Mouse (Mus musculus) hindbrain, embryonic 15.5 days (tissue): Measurements from ENCODE around the gene Fem1a. TPM values are rescaled to one million over a fixed set of nuclear protein-coding genes. Genes with fewer than 3 reads are reported as not detected.

Source experiments
- ATAC-seq: fragments of 200-750 bp; cut with Nextera tagmentation; 2 replicates; pipeline ENCODE4 v1.8.0; 2017; ENCODE audit warnings: low read depth, moderate number of reproducible peaks, moderate TSS enrichment; ENCODE audit not compliant: low FRiP score
- H3K27ac ChIP-seq: fragments of 300-500 bp; sonication (generic); replicated peaks from 2 replicates; pipeline ENCODE4 v1.5.1; 2015; ENCODE audit warnings: mild to moderate bottlenecking, inconsistent platforms
- H3K27me3 ChIP-seq: fragments of 300-500 bp; sonication (generic); 2 replicates; pipeline ENCODE4 v1.6.1; 2015; ENCODE audit warnings: control low read depth, inconsistent platforms
- H3K36me3 ChIP-seq: fragments of 300-500 bp; sonication (generic); 2 replicates; pipeline ENCODE4 v1.6.1; 2015; ENCODE audit warnings: control low read depth, inconsistent platforms
- H3K4me1 ChIP-seq: fragments of 300-500 bp; sonication (generic); replicated peaks from 2 replicates; pipeline ENCODE4 v1.6.1; 2015; ENCODE audit warnings: control low read depth, inconsistent platforms
- H3K4me2 ChIP-seq: fragments of 300-500 bp; sonication (generic); 2 replicates; pipeline ENCODE4 v1.6.1; 2015; ENCODE audit warnings: moderate library complexity, mild to moderate bottlenecking, inconsistent platforms
- H3K4me3 ChIP-seq: fragments of 300-500 bp; sonication (generic); 2 replicates; pipeline ENCODE4 v1.5.1; 2015; ENCODE audit warnings: mild to moderate bottlenecking, inconsistent platforms
- H3K9ac ChIP-seq: fragments of 300-500 bp; sonication (generic); 2 replicates; pipeline ENCODE4 v1.6.1; 2015; ENCODE audit warnings: inconsistent platforms
- H3K9me3 ChIP-seq: fragments of 300-500 bp; sonication (generic); 2 replicates; pipeline ENCODE4 v1.6.1; 2016; ENCODE audit warnings: control low read depth, inconsistent platforms
- WGBS: fragments of 180-500 bp; shearing (Covaris S2); methylation state at CpG from one replicate; pipeline ENCODE4 v1.1.7; 2015; 5-methylcytosine and 5-hydroxymethylcytosine counted together
- polyA plus RNA-seq: library from polyadenylated mRNA; unstranded; fragments of >200 nt; fragmentation: Nextera tagmentation; extraction: Ambion mirVana; gene quantifications from 2 replicates; pipeline ENCODE4 v1.2.1, GENCODE M21; 2015

Fem1a gene
- polyA plus RNA-seq, 1 experiment from 2014 or later: 18.8 TPM

DNA sequence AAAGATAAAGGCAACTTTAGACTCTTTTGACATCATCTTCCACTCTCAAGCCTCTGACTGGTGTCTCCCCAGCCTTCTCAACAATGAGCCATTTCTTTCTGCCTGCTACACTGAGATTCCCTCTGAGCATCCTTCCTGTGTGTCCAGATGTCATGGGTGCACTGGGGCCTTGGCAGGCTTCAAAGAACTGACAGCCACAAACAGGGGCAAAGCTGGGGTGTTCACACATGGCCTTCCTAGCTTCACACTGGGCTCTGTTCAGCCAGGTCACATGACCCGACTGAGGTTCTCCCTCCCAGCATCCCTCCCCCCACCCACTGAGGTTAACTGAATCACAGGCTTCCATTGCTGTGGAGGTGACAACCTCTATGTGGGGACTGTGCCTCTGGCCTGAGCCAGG is 39.6 kb downstream of the Fem1a start:
- 70% methylated on average over 1 of the region's 1 CpGs for WGBS

DNA sequence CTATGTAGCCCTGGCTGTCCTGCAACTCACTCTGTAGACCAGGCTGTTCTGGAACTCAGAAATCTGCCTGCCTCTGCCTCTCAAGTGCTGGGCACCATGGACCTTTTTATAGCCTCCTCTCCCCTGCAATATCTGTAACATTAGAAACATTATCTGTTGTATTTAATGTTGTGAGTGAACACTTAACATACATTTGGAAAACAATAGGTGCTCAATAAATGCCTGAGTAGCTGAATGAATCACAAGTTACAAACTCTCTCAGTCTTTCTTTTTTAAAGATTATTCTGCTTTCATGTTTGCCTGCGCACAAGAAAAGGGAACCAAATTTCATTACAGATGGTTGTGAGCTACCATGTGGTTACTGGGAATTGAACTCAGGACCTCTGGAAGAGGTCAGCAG is 41.6 kb downstream of the Fem1a start:
- ATAC-seq: no peak
- 93% methylated on average over 1 of the region's 1 CpGs for WGBS
- H3K4me1 ChIP-seq: peaks cover 2% of the 10 kb centered on the region

More for the DNA sequence above, 39.6 kb downstream of the Fem1a start:
- Histone ChIP-seq H3K4me2 (no peak overlapping the region), H3K27ac (no peak overlapping the region), H3K27me3 (no peaks in the 10 kb centered on the region), H3K9me3 (no peaks in the 10 kb centered on the region), H3K4me3 (no peak overlapping the region), H3K9ac (no peak overlapping the region), H3K4me1 (peaks cover 4% of the 10 kb centered on the region), H3K36me3 (no peaks in the 10 kb centered on the region)
- no peak for ATAC-seq

DNA sequence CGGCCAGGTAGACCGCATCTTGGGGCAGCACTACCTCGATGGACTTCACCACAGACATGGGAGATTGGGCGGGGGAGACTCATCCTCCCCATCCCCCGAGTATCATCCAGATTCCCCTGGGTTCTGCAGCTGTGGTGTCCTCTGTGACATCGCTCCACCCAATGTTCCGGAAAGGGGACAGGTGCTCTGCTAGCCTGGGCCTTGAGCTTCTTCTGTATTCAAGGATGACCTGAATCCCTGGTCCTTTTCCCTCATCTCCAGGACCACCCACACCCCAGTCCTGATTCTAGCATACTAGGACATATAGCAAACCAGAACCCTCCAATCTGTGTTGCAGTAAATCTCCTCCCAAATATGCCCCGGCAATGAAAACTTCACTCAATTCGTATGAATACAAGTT is 43.6 kb downstream of the Fem1a start, which contains the start of gene Arrdc5:
Gene Arrdc5, minus strand, starts transcription at position 101 of the 400 bp plus-strand sequence.
- Histone ChIP-seq H3K36me3 (no peaks in the 10 kb centered on the region), H3K9ac (no peak within 1 kb of the TSS), H3K27me3 (no peaks in the 10 kb centered on the region), H3K4me1 (peaks cover 16% of the 10 kb centered on the region), H3K4me2 (no peak within 1 kb of the TSS), H3K4me3 (no peak within 1 kb of the TSS), H3K9me3 (no peaks in the 10 kb centered on the region), H3K27ac (no peak within 1 kb of the TSS)
- WGBS: 95% methylated on average over 9 of the region's 9 CpGs
- no peak for ATAC-seq

More for the DNA sequence above, 41.6 kb downstream of the Fem1a start:
- no peak overlapping the region for H3K9ac ChIP-seq
- H3K27me3 ChIP-seq: no peaks in the 10 kb centered on the region
- no peak overlapping the region for H3K4me2 ChIP-seq
- H3K9me3 ChIP-seq: no peaks in the 10 kb centered on the region
- no peak overlapping the region for H3K27ac ChIP-seq
- H3K4me3 ChIP-seq: no peak overlapping the region
- H3K36me3 ChIP-seq: no peaks in the 10 kb centered on the region

DNA sequence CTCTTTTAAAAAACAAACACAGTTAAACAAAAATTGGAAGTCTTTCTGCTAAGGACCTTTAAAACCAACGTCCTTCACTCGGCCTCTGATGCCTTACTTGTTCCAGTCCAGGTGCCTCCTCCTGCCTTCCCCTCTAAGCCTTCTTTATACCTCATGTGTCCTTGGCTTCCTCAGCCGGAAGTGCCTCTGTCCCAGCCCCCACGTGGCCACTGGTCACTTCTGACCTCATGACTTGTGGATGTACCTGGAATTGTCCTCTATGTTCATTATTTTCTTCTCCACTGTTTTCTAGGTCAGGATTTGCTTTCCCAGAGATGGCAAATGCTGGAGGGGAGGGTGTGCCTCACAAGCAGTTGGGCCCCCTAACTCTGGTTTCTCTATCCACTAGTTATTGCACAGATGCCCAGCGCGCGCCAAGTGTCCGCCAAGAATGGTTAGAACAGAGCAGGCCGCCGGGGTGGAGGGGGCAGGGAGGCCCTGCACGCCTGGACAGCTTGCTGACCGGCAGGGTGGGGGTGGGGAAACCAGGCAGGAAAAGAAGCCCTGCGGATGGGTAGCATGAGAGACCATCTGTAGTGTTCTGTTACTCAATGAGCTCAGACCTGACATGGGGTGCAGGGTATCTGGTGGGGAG is 45.9 kb downstream of the Fem1a start:
- WGBS: 24% methylated on average over 13 of the region's 13 CpGs
- Histone ChIP-seq H3K4me2 (peak overlapping the region; percentile 80), H3K9me3 (no peaks in the 10 kb centered on the region), H3K4me1 (peaks cover 17% of the 10 kb centered on the region), H3K27ac (no peak overlapping the region), H3K36me3 (no peaks in the 10 kb centered on the region), H3K9ac (no peak overlapping the region), H3K27me3 (no peaks in the 10 kb centered on the region), H3K4me3 (no peak overlapping the region)
- peak; percentile 9; the same call in 1 of the 2 replicates for ATAC-seq

DNA sequence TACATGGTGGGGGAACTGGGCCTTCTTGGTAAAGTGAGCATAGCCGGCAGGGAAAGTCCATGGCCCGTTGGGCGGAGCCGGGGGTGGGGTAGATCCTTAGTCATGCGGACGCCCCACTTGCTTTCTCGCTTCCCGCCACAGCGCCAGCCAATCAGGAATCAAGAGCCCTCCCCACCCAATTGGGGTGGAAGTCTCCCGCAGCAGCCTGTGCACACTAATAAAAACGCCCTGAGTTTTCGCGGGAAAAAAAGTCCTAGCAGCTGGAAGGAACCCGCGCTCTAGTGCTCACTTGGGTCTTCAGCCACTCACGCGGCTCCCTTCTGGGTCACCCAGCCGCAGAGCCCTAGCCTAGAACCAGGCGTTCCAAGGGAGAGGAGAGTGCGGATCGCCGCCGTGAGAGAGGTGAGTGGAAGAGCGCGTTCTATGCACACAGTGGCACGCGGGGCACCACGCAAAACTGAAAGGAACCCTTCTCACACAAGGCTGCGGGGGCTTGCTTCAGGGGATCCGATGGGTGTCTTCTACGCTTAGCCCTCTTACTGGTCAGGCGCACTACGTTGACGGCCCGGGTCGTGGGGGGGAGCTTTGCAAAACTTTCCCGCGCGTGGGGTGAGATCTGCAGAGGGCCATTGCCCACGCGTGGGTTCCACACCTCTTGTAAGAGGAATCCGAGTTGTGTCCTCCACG is 46.7 kb downstream of the Fem1a start, which contains the start of gene Uhrf1:
Gene Uhrf1, plus strand, starts transcription at position 162 of the 687 bp plus-strand sequence.
- H3K27me3 ChIP-seq: no peaks in the 10 kb centered on the region
- peak within 1 kb of the TSS; percentile 80 for H3K4me2 ChIP-seq
- H3K9me3 ChIP-seq: no peaks in the 10 kb centered on the region
- no peaks in the 10 kb centered on the region for H3K36me3 ChIP-seq
- ATAC-seq: peak; percentile 31; the same call in 1 of the 2 replicates
- under 1% methylated on average over 43 of the region's 43 CpGs for WGBS
- H3K27ac ChIP-seq: peak within 1 kb of the TSS; percentile 26; the same call in 1 of the 2 replicates
- H3K4me1 ChIP-seq: peaks cover 17% of the 10 kb centered on the region
- H3K4me3 ChIP-seq: peak within 1 kb of the TSS; percentile 66
- H3K9ac ChIP-seq: peak within 1 kb of the TSS; percentile 45

DNA sequence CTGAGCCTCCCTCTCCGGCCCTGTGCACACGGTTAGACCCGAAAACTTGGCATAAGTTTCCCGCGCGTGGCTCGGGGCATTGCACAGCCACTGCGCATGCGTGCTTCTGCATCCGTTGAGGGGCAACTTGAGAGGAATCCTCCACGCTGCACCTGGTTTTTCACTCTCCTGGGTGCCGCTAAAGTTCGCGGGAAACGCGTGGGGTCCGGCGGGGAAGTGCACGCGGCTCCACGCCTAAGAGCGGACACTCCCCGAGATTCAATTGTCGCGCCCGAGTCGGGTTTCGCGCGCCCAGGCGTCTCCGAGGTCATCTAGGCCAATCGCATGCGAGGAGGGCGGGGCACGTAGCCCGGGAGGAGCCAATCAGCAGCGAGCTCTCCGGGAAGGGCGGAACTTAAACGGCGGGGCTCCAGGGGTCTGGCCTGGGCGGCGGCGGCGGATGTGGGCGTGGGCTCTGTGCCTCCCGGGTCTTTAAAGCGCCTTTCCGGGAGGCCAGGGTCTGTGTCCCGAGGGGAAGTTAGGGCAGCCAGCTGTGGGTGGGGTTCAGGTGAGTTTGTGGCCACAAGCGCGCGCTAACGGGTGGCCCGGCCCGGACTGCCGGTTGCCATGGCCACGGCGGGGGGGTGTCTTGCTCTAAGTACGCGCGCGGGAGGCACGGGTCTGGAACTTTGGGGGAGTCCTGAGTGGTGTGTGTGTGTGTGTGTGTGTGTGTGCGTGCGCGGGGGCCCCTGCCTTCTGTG is 47.4 kb downstream of the Fem1a start:
- Histone ChIP-seq H3K4me3 (peak overlapping the region; percentile 66), H3K4me1 (peaks cover 17% of the 10 kb centered on the region), H3K36me3 (no peaks in the 10 kb centered on the region), H3K27me3 (no peaks in the 10 kb centered on the region), H3K9ac (peak overlapping the region; percentile 45), H3K9me3 (no peaks in the 10 kb centered on the region), H3K27ac (peak overlapping the region; percentile 26; the same call in 1 of the 2 replicates), H3K4me2 (peak overlapping the region; percentile 80)
- peak; percentile 93 for ATAC-seq
- under 1% methylated on average over 68 of the region's 68 CpGs for WGBS

DNA sequence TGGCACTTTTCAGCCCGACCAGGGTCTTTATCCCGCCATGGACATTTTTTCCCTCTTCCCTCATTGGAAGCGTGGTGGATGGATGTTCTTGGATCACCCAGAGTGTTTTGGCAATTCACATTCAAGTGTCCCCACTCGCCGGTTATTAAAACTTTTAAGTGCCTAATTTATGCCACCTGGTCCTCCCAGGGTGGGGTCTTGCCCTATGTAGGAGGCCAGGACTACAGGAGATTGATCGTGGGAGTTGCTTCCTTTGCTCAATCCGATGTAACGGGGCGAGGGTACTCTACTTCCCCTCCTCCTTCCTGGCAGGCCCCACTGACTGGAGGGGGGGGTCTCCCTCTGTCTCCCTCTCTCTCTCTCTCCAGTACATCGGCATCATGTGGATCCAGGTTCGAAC is 48.1 kb downstream of the Fem1a start:
- ATAC-seq: 0 out of 2 replicates have a peak, but pooled peaks have one; percentile 9

DNA sequence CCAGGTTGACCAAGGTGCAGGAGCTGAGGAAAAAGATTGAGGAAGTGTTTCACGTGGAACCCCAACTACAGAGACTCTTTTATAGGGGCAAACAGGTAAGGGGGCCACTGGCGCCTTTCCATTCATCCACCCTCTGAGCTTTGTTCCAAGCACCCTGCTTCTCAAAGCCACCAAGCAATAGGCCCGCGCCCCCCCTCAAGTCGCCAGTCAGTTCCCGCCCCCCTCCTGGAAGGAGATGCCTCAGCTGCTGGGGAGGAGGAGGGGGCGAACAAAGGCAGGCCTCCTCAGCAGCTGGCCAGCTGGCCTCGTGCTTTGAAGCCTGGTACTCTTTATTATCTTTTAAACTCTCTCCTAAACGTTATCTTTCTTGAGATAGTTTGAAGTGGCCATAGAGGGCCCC is 48.5 kb downstream of the Fem1a start:
- Histone ChIP-seq H3K27me3 (no peaks in the 10 kb centered on the region), H3K4me2 (peak overlapping the region; percentile 80), H3K9ac (no peak overlapping the region), H3K27ac (no peak overlapping the region), H3K9me3 (no peaks in the 10 kb centered on the region), H3K36me3 (no peaks in the 10 kb centered on the region), H3K4me1 (peaks cover 17% of the 10 kb centered on the region), H3K4me3 (peak overlapping the region; percentile 66)
- 33% methylated on average over 9 of the region's 9 CpGs for WGBS
- no peak for ATAC-seq

More for the DNA sequence above, 48.1 kb downstream of the Fem1a start:
- peak overlapping the region; percentile 66 for H3K4me3 ChIP-seq
- H3K27me3 ChIP-seq: no peaks in the 10 kb centered on the region
- peaks cover 17% of the 10 kb centered on the region for H3K4me1 ChIP-seq
- peak overlapping the region; percentile 45 for H3K9ac ChIP-seq
- no peaks in the 10 kb centered on the region for H3K36me3 ChIP-seq
- peak overlapping the region; percentile 80 for H3K4me2 ChIP-seq
- H3K9me3 ChIP-seq: no peaks in the 10 kb centered on the region
- WGBS: 13% methylated on average over 11 of the region's 11 CpGs
- H3K27ac ChIP-seq: no peak overlapping the region

DNA sequence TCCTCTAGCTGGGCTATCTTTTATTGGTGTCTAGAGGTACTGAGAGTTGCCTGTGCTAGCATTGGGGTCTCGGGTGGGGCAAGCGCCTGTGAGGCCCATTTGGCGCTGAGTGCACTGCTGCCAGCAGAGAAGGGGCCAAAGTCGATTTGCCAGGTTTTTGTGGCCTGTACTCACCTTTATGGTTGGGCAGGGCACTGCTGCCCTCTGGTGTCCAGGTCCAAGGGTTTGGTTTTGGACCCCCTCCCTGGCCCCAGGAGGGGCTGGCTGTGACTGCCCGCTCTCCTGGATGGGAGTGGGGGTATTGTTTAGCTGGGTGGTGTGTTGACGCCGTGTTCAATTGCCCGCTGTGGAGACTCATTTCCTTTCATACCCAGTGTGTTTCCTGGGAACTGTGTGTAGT is 49.2 kb downstream of the Fem1a start:
- H3K4me1 ChIP-seq: peaks cover 17% of the 10 kb centered on the region
- H3K9me3 ChIP-seq: no peaks in the 10 kb centered on the region
- H3K4me2 ChIP-seq: no peak overlapping the region; the same call in 1 of the 2 replicates
- no peaks in the 10 kb centered on the region for H3K27me3 ChIP-seq
- WGBS: 70% methylated on average over 8 of the region's 8 CpGs
- no peak overlapping the region for H3K9ac ChIP-seq
- H3K4me3 ChIP-seq: no peak overlapping the region
- H3K27ac ChIP-seq: no peak overlapping the region
- no peak for ATAC-seq
- no peaks in the 10 kb centered on the region for H3K36me3 ChIP-seq

DNA sequence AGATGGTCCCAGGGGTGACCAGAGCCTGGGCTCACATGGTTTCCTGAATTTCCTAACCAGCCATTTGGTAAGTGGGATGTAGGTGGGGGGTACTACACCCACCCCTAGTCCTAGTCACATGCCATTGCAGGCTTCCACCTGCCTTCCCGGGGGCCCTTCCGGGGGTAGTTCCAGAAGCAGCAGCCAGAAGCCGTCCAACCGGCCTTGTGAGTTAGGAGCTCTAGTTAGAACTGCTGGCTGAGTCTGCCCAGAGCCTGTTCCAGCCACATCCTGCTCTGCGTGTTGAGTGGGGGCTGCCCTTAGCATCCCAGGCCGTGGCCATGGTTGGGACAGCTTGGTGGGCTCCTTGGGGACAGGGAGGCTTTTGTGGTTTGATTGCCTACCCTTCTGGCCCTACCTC is 51.5 kb downstream of the Fem1a start:
- WGBS: 87% methylated on average over 6 of the region's 6 CpGs
- H3K36me3 ChIP-seq: no peaks in the 10 kb centered on the region
- H3K9me3 ChIP-seq: no peaks in the 10 kb centered on the region
- peaks cover 17% of the 10 kb centered on the region for H3K4me1 ChIP-seq
- H3K27me3 ChIP-seq: no peaks in the 10 kb centered on the region
- ATAC-seq: no peak
- H3K27ac ChIP-seq: no peak overlapping the region
- H3K9ac ChIP-seq: no peak overlapping the region
- H3K4me2 ChIP-seq: no peak overlapping the region
- H3K4me3 ChIP-seq: no peak overlapping the region

DNA sequence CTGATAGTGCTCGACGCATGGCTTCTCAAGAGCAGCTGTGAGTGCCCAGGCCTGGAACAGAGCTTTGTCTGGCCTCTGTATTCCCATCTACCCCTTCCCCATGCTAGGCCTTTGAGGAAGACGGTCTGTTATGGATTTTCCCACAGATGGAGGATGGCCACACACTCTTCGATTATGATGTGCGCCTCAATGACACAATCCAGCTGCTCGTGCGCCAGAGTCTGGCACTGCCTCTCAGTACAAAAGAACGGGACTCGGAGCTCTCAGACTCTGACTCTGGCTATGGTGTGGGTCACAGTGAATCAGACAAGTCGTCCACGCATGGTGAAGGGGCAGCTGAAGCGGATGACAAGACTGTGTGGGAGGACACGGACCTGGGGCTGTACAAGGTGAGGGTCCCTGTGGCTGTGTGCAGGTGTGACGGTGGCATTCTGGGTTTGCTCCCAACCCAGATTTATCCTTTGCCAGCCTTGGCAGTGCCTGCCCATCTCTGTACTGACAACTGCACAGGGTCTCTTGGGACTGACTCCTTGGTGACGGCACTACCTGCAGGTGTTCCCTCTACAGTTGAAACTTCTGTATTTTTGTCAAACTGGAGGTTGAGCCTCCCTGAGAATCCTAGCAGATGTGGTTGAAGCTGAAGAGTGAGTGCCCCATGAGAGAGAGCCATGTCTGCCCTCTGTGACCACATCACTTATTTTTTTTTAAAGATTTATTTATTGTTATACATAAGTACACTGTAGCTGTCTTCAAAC is 52.8 kb downstream of the Fem1a start:
- Histone ChIP-seq H3K27me3 (no peaks in the 10 kb centered on the region), H3K4me2 (no peak overlapping the region), H3K9ac (no peak overlapping the region), H3K4me3 (no peak overlapping the region), H3K9me3 (no peaks in the 10 kb centered on the region), H3K27ac (no peak overlapping the region), H3K4me1 (peaks cover 10% of the 10 kb centered on the region), H3K36me3 (no peaks in the 10 kb centered on the region)
- whole genome bisulfite sequencing: 91% methylated on average over 15 of the region's 15 CpGs
- no peak for ATAC-seq
